Mouse (Mus musculus) kidney, embryonic 16.5 days (tissue): ENCODE measurements around the gene Adgre4. TPM values are rescaled to one million over a fixed set of nuclear protein-coding genes. Genes with fewer than 3 reads are reported as not detected.

ENCODE experiments used
- polyA plus RNA-seq: library from polyadenylated mRNA; unstranded; fragments of >200 nt; fragmentation: Nextera tagmentation; extraction: Ambion mirVana; gene quantifications from 2 replicates; pipeline ENCODE4 v1.2.1, GENCODE M21; 2015

Gene Adgre4
- polyA plus RNA-seq, 1 experiment from 2014 or later, result 0.56 TPM

Other genes starting within 250 kb of the Adgre4 start
- gene Vmn2r118, start 124.8 kb upstream of the Adgre4 start, polyA plus RNA-seq, result not detected in 2 replicates
- 7.7 and 10.5 TPM in 2 replicates for gene Pot1b, start 37.4 kb upstream of the Adgre4 start, polyA plus RNA-seq
- 8.9 and 10.9 TPM in 2 replicates for gene Zfp119a, start 128.9 kb downstream of the Adgre4 start, polyA plus RNA-seq
- gene Zfp959, start 142.1 kb downstream of the Adgre4 start, polyA plus RNA-seq, result 17.6 and 19.1 TPM in 2 replicates
- 6.3 and 7.8 TPM in 2 replicates for gene Zfp119b, start 199.5 kb downstream of the Adgre4 start, polyA plus RNA-seq
- gene Ebi3, start 202.7 kb downstream of the Adgre4 start, polyA plus RNA-seq, result 2.1 and 2.6 TPM in 2 replicates
- gene Yju2, start 209.1 kb downstream of the Adgre4 start, polyA plus RNA-seq, result 29.8 and 34.7 TPM in 2 replicates
- 41.6 and 46.0 TPM in 2 replicates for gene Shd, start 220.5 kb downstream of the Adgre4 start, polyA plus RNA-seq
- gene Fsd1, start 236.5 kb downstream of the Adgre4 start, polyA plus RNA-seq, result 21.6 TPM in 2 replicates